Mouse (Mus musculus): Measurements from ENCODE around the gene E330017A01Rik. TPM values are rescaled to one million over a fixed set of nuclear protein-coding genes. Genes with fewer than 3 reads are reported as not detected.
"Not testable (repeated sequence)": the region's sequence is repeated elsewhere in the genome, so short reads cannot be mapped to it uniquely, and the experiment has no call there.

Gene E330017A01Rik
- total RNA-seq, 2 experiments from 2014 or later = not detected

- intact Hi-C loops (cut with DNase I); DNase-seq: not testable (repeated sequence)
Observed at GRCm38 (mm10) chr16:58665137-58665536, 26.6 kb upstream of the E330017A01Rik start.

- DNase-seq = no peak
- intact Hi-C loops (cut with DNase I) = loop anchor here (5.0 kb wide), 2 partner anchors 367 to 1032 kb away; no protein-coding TSS in a partner anchor
Observed at GRCm38 (mm10) chr16:58663816-58664215, 25.3 kb upstream of the E330017A01Rik start.

GRCm38 (mm10) chr16:58663021-58663420, 24.5 kb upstream of the E330017A01Rik start:
- intact Hi-C loops (cut with DNase I) = loop anchor here (5.0 kb wide), 2 partner anchors 366 to 1031 kb away; no protein-coding TSS in a partner anchor
- DNase-seq = no peak

GRCm38 (mm10) chr16:58662287-58662791, 23.8 kb upstream of the E330017A01Rik start:
- intact Hi-C loops (cut with DNase I) = loop anchor here (5.0 kb wide), 2 partner anchors 365 to 1030 kb away; no protein-coding TSS in a partner anchor
- no peak for DNase-seq

GRCm38 (mm10) chr16:58661826-58662225, 23.3 kb upstream of the E330017A01Rik start:
- DNase-seq = no peak
- intact Hi-C loops (cut with DNase I) = loop anchor here (5.0 kb wide), 2 partner anchors 365 to 1030 kb away; no protein-coding TSS in a partner anchor

GRCm38 (mm10) chr16:58658668-58659067, 20.1 kb upstream of the E330017A01Rik start:
- DNase-seq = no peak
- intact Hi-C loops (cut with DNase I) = no loop called here

- intact Hi-C loops (cut with DNase I) = no loop called here
- DNase-seq = no peak
Observed at GRCm38 (mm10) chr16:58656526-58656925, 18.0 kb upstream of the E330017A01Rik start.

- intact Hi-C loops (cut with DNase I) = no loop called here
- no peak for DNase-seq
Observed at GRCm38 (mm10) chr16:58655751-58656150, 17.2 kb upstream of the E330017A01Rik start.

GRCm38 (mm10) chr16:58649979-58650378, 11.4 kb upstream of the E330017A01Rik start:
- intact Hi-C loops (cut with DNase I) = no loop called here
- DNase-seq = no peak

GRCm38 (mm10) chr16:58638016-58638415, 523 bp downstream of the E330017A01Rik start:
- intact Hi-C loops (cut with DNase I) = no loop called here
- DNase-seq = no peak

GRCm38 (mm10) chr16:58637448-58637847, 1.1 kb downstream of the E330017A01Rik start:
- no peak for DNase-seq
- intact Hi-C loops (cut with DNase I) = no loop called here

- DNase-seq = no peak
- intact Hi-C loops (cut with DNase I) = no loop called here
Observed at GRCm38 (mm10) chr16:58635866-58636265, 2.7 kb downstream of the E330017A01Rik start.

- DNase-seq = no peak
- intact Hi-C loops (cut with DNase I) = loop anchor here (10.0 kb wide), 1 partner anchor 775 kb away; the partner anchor contains the start of gene Gabrr3
Observed at GRCm38 (mm10) chr16:58629736-58630135, 8.8 kb downstream of the E330017A01Rik start.

- intact Hi-C loops (cut with DNase I) = loop anchor here (10.0 kb wide), 1 partner anchor 776 kb away; the partner anchor contains the start of gene Gabrr3
- no peak for DNase-seq
Observed at GRCm38 (mm10) chr16:58628968-58629367, 9.6 kb downstream of the E330017A01Rik start.

- DNase-seq = no peak
- intact Hi-C loops (cut with DNase I) = loop anchor here (10.0 kb wide), 1 partner anchor 776 kb away; the partner anchor contains the start of gene Gabrr3
Observed at GRCm38 (mm10) chr16:58628336-58628680, 10.2 kb downstream of the E330017A01Rik start.

GRCm38 (mm10) chr16:58627597-58628335, 10.8 kb downstream of the E330017A01Rik start:
- intact Hi-C loops (cut with DNase I) = loop anchor here (10.0 kb wide), 1 partner anchor 777 kb away; the partner anchor contains the start of gene Gabrr3
- no peak for DNase-seq

GRCm38 (mm10) chr16:58623944-58624343, 14.6 kb downstream of the E330017A01Rik start:
- intact Hi-C loops (cut with DNase I) = loop anchor here (5.0 to 10.0 kb wide), 2 partner anchors 322 to 781 kb away; partner anchors contain the start of gene Gabrr3
- DNase-seq = peak; percentile 9

- intact Hi-C loops (cut with DNase I) = loop anchor here (5.0 to 10.0 kb wide), 2 partner anchors 321 to 782 kb away; partner anchors contain the start of gene Gabrr3
- DNase-seq = no peak
Observed at GRCm38 (mm10) chr16:58623114-58623513, 15.4 kb downstream of the E330017A01Rik start.

GRCm38 (mm10) chr16:58622377-58622776, 16.2 kb downstream of the E330017A01Rik start:
- intact Hi-C loops (cut with DNase I) = loop anchor here (5.0 to 10.0 kb wide), 2 partner anchors 320 to 782 kb away; partner anchors contain the start of gene Gabrr3
- DNase-seq = no peak

- DNase-seq = no peak
- intact Hi-C loops (cut with DNase I) = loop anchor here (2.0 to 10.0 kb wide), 2 partner anchors 93 to 155 kb away; partner anchors contain the start of gene St3gal6
Observed at GRCm38 (mm10) chr16:58617346-58617745, 21.2 kb downstream of the E330017A01Rik start.

- intact Hi-C loops (cut with DNase I) = loop anchor here (2.0 to 10.0 kb wide), 2 partner anchors 92 to 154 kb away; partner anchors contain the start of gene St3gal6
Observed at GRCm38 (mm10) chr16:58616878-58617277, 21.7 kb downstream of the E330017A01Rik start, which contains the start of gene Gm813. Gene Gm813 (minus strand): TSS chr16:58616978.

More at GRCm38 (mm10) chr16:58616878-58617277, 21.7 kb downstream of the E330017A01Rik start, which contains the start of gene Gm813:
- no peak for DNase-seq

Measured in left cerebral cortex, postnatal 4 days (tissue).